Mouse (Mus musculus): ENCODE measurements at regions not wholly inside any gene's neighbourhood (a gene's known extent, or its start where the extent isn't known, plus 50 kb on each side); places are given as distances from the start of the nearest gene placed in this dataset.

DNA sequence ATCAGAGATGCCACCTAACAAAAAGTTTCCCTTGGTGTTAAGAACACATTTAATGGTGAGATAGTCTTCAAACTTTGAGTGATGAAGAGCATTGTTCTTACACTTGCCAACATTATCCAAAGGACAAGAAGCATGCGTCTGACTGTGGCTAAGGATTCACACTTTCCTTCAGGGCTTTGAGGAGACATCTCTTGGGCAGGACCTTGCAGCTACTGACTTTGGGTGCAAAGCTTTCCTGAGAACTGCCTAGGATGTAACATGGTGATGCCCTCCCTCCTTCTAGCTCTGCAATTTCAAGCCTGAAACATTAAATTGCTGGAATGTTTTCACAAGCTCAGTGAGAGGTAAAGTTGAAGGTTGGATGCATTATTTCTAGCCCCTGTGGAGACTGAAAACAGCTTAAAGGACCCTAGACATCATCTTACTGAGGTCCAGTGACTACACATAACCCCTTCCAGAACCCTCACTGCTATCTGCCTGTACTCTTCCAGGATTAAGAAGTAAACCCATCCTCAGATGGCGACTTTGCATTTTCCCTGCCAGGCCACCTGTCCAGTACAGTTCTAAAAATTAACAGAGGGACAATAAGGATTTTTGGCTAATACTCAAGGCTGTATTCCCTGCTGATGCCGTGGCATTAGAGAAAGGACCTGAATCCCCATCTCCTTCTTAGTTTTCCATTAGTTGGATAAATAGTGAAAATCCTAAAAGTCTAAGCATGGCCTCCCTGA lies 137.3 kb upstream of the Sptlc3 start:
- no peak for DNase-seq (ENCODE audit: low read depth, low spot score)

GRCm38 (mm10) chr2:139362245-139362847 lies 131.4 kb upstream of the Sptlc3 start:
- no peak for DNase-seq (ENCODE audit: low read depth, low spot score)

- DNase-seq (ENCODE audit: low read depth, low spot score), result peak; percentile 15
Observed at GRCm38 (mm10) chr2:139370070-139370469, 123.6 kb upstream of the Sptlc3 start.

- DNase-seq (ENCODE audit: low read depth, low spot score), result no peak
Observed at GRCm38 (mm10) chr2:139380285-139380684, 113.4 kb upstream of the Sptlc3 start.

- DNase-seq (ENCODE audit: low read depth, low spot score), result peak; percentile 68
Observed at GRCm38 (mm10) chr2:139381628-139382027, 112.1 kb upstream of the Sptlc3 start.

GRCm38 (mm10) chr2:139413559-139413958 lies 80.2 kb upstream of the Sptlc3 start:
- DNase-seq (ENCODE audit: low read depth, low spot score), result no peak

DNA sequence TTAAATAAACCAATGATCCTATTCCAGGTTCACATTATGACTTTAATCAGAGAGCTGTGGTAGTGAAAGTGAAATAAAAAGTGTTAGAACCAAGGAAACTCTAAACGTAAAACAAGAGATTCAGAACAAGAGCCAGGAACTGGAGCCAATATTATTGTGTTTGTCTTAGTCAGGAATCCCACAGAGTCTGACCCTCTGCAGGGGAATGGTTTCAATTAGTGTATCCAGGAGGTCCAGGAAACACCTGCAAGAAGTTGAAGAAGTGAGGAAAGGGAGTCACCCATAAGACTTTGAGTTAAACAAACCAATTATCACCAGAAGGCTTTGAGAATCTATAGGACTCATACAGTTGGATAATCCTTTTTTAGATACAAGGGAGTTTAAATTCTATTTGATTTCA lies 76.2 kb upstream of the Sptlc3 start:
- DNase-seq (ENCODE audit: low read depth, low spot score), result no peak

GRCm38 (mm10) chr2:139422678-139423077 lies 71.0 kb upstream of the Sptlc3 start:
- peak; percentile 30 for DNase-seq (ENCODE audit: low read depth, low spot score)

DNA sequence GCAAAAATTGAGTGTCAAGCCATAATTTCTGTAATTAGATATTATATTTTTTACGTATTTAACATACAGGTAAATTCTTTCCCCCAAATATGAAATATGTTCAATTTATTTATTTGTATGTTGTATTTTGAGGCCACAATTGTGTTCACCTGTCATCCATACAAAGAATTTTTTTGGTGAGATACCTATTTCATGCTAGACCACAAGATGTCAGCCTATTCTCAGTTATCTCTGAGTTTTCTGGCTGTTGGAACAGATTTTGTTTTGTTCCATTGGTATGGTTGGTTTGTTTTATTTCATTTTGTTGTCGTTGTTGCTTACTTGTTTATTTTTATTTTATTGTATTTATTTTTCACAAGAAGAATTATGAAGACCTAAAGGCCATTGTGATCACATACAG lies 70.3 kb upstream of the Sptlc3 start:
- DNase-seq (ENCODE audit: low read depth, low spot score), result peak; percentile 46
